Mouse (Mus musculus) right cerebral cortex, postnatal 4 days (tissue): ENCODE measurements at regions not wholly inside any gene's neighbourhood (a gene's known extent, or its start where the extent isn't known, plus 50 kb on each side); places are given as distances from the start of the nearest gene placed in this dataset.

Source experiments
- DNase-seq: peaks from one replicate; pipeline ENCODE4 v3.0.0-alpha.2; 2022

DNA sequence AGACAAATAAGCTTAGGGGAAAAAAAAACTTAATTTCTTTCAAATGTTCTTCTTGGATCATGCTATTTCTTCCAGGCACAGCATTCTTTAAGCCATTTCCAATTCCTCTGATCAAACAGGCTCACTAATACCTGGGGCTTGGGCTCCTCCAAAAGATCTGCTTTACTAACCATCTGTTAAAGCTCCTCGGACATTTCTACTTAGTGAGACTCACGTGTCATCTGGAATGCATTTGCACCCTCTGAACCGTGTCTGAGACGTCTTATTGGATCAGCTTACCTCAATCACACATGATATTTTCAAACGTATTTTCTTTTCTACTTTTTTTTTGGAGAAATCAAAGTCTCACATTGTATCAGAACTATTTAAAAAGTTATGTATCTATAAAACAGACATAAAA is 132.4 kb downstream of the Npr3 start:
- no peak for DNase-seq

DNA sequence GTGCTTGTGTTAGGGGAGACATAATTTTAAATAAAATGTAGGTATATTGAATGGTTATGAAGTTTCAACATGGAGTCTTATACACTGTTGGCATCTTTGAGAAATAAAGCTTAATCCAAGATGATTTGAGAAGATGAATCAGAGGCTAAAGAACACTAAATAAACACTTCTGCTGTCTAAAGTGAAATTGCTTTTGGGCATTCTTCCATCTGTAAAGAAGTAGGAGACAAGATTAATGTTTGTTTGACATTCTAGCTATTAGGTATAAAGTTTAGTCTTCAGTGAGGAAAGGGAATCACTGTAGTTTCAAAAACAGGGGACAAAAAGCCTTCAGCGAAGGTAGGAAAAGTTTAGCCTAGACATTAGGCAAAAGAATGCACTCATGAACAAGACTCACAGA is 136.5 kb downstream of the Npr3 start:
- no peak for DNase-seq

DNA sequence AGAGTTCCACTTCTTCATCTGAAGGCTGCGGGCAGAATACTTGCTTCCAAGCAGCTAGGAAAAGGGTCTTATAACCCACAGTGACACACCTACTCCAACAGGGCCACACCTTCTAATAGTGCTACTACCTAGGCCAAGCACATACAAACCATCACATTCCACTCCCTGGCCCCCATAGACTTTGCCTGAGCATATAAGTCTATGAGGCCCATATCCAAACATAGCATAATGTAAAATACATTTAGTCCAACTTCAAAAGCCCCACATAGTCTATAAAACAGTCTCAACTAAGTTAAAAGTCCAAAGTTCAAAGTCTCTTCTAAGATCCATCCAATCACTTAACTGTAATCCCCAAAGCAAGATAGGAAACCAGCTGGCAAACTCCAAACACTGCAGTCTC is 149.1 kb downstream of the Npr3 start:
- DNase-seq = no peak

DNA sequence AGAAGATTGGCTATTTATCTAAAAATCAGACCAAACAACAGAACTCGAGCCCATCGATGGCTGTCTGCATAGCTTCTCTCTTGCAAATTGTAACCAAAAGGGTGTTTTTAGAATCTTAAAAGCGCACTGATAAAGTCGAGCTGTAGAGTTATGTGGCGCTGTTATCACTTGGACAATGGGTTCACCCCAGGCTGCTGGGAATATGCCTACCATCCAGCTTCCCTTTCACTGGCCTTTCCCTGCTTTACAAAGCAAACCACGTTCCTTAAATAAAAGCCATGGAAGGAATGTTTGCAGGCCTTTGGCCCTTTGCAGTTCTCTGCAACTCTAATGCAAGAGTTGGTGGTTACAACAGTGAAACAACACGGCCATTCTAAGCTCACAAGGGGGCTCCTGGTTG is 150.3 kb downstream of the Npr3 start:
- no peak for DNase-seq

DNA sequence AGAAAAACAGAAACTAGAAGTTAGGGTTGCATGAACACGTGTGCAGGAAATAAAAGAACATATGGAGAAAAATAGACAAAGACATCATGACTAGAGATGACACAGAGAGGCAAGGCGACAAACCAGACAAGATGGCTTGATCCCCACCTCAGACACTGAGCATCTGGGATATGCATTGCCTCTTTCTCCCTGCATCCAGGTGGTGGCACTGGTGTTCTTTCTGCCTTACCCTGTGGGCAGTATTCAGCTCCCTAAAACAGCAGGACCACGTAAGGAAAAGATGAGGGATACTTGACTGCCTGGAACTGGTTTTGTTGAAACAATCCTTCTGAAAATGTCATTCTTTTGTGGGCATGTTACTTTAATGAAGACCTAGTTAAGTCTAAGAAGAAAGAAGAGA is 153.9 kb downstream of the Npr3 start:
- DNase-seq = peak; percentile 19

DNA sequence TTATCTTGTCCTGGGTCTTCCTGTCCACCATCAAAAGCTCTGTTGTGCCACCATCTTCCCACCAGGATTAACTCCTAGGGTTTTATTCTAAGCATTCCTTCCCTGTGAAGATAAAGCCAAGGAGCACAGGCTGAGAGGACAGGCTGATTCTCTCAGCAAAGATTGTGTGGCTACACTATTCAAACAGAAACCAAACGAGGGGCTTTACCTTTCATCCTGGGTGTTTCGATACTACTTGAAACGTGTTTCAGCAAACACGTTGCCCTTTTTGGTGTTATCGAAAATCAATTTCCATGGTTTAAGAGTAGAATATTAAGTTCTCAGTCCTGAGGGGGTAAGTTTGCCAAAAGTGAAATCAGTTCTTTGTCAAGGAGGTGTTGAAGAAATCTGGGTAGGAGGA is 156.2 kb downstream of the Npr3 start:
- no peak for DNase-seq

DNA sequence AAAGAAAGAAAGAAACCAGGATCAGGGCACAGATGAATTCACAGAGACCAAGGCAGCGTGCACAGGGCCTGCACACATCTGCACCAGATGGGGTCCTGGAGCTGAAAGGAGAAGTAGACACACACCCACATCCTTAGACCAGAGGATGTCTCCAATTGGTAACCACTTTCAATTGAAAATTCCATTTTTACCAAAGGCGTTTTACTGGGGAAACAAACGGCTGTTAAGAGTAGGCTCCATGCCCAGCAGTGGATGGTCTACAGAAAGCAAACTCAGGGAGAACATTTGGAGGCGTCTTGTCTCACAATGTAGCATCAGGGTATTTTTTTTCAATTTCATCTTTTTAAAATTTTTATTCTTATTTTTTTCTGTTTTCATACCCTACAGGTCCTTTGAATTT is 157.6 kb downstream of the Npr3 start:
- no peak for DNase-seq

DNA sequence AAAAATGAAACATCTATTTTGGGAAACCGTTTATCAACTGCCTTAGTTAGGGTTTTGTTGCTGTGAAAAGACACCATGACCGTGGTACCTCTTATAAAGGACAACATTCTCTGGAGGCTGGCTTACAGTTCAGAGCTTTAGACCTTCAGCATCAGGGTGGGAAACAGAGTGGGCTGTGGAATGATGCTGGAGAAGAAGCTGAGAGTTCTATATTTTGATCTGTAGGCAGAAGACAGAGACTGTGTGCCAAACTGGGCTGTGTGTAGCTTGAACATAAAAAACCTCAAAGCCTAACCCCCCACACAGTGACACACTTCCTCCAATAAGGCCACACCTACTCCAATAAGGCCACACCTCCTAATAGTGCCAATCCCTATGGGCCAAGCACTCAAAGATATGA is 158.8 kb downstream of the Npr3 start:
- DNase-seq = no peak

DNA sequence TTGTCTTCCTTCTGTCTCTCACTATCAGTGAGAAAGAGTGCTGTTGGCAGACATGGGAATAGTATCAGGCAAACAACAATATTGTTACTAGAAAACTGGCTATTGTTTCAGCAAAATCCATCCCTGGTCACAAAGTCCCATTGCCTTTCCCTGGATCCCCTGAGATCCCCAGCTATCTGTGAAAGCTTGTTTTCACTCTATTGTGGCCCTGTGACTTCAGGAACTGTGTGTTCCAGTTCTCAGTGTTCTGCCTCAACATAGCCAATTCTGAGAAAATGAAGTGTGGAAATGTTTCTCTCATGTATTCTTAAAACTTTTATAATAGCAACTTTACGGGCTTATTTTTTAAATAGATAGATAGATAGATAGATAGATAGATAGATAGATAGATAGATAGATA is 160.3 kb downstream of the Npr3 start:
- DNase-seq = no peak

DNA sequence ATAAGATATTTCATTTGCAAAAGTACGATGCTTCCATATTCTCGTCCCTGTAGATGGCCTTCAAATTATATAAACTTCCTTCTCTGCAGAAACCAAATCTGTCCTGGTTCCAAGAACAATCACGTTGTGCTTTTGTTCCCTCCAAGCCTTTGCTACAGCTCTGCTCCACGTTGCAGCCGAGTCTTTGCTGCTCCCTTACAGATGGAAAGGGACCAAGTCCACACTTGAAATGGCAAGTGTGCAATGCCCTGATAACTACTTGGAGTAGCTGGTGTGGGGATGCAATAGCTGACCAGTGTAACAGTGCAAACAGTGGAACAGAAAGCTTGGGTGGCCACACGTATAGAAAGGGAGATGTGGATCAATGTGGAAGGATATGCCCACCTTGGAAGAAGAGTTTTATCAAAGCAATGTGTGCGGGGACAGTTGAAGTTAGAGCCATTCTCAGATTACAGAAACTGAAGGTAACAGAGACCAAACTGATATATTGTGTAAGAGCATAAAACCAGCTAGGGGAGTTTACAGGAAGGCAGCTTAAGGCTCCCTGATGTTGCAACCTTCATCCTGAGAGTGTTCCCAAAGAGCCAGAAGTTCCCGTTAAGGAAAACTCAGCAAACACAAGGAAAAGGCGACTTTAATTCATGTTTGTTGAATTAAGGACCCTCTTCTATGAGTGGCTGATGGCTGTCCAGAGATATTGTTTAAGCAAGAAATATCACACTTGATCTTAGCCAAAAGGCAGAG is 161.3 kb downstream of the Npr3 start:
- no peak for DNase-seq

DNA sequence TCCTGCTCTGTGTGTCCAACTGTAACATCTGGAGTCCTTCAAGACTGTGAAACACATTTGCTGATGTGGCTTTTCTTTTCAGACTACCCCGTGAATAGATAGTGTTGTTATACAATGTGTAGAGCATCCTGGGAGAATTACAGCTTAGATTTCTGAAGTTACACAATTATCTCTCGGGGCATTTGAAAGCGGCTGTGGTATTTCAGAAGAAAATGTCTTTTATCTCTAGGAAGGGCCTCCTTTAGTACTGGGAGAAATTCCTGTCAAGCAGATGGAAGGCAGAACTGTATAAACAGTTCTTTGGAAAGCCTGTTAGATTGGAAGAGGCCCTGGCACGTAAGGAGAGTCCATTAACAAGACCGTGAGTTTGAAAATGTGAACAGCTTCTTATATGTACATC is 162.2 kb downstream of the Npr3 start:
- no peak for DNase-seq

DNA sequence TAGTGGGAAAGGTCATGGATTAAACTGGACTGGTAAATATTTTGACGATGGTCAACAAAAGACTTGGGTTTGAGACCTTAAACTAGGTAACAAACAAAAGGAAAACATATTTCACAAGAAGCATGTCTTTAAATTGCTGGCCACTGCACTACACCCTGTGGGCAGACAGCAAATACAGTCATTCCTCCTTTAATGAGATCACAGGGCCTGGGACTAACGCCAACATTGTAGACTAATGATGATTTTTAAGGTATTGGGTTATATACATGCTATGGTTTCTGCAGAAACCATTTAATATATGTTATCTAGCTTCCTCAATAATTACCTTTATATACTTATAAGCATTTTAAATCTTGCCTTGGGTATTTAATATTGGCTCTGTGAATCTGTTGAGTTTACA is 162.8 kb downstream of the Npr3 start:
- DNase-seq = no peak

DNA sequence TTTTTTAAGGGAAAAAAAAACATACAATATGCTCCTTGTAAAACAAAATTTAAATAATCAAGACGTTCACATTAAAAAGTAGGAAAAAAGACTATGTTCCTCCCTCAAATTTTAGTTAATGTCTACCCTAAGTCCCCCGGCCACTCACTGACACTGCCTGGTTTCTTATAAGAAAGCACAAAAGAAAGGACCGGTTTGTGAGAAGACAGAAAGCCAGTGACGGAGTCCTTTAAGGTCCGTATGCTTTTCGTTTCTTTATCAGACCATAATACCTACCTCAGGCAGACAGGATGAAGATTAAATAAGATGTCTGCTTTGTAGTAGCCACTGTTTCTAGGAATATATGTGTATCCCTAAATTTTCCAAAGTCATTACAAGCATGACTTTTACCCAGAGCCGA is 164.3 kb downstream of the Npr3 start:
- no peak for DNase-seq

DNA sequence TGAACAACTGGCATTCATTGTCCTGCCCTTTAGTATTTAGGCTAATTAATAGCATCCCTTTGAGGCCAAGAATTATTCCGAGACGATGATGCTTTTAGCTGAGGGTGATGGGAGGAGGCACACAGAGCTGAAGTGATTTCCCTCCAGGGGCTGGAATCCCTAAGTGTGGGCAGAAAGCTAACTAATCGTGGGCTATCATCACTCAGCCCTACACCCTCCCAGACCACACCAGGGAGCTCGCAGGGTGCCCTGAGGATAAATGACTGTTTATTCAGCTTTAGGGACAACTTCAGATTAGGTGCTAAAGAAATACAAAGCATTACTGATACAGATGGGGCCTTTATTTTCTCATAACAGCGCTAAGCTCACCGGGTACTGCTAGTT is 164.7 kb downstream of the Npr3 start:
- DNase-seq = no peak

DNA sequence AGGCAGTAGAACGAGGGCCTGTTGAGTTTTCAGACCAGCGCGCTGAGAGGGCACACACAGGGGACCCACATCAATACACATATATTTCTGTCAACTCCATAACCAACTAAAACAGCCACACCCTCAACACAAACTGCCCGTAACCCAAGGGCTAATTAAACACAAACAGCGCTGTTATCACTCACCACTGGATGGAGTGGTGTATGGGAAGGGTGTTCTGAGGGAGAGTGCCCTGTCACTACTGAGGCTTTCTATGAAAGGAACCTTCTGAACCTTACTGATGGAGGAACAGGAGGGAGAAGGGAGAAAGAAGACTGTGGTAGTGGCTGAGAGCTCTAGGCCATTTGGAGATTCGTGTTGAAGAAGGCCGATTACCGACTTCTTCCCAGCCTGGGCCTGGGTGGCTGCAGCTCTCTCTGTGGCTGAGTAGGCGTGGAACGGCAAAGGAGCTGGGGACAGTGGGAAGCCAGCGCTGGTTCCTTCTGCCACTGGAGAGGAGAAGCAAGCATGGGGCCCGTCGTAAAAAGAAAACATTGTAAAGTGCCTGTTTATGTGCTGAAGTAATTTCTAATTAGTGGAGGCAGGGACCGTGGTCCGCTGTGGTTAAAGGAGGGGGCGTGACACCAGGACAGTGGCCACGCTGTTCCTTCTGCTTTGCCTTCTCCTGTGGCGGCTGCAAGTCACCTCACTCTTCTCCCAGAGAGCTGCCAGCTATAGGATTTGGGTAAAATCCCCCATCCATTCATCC is 165.3 kb downstream of the Npr3 start:
- no peak for DNase-seq

DNA sequence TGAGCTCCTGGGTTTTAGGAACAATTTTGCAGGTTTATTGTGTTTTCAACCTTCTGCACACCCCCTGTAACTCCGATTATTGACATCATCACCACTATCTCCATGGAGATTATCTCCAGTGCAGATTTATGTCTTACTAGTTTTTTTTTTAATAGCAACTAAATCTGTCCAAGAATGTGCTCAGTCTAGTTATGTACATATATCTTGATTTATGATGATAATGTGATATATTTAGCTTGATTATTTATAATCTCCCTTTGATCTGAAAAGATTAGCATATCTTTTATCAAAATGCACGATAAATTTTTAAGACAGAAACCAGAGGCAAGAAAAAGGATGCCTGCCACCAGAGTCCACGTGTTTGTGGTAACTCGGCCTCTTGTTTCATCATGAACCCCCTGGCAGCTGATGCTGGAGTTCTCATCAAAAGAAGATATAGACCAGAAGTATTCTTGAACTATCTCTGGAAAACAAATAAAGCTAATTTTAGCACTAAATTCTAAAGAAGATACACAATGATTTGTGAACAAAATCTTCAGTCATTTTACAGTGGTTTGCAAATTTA is 169.6 kb downstream of the Npr3 start:
- DNase-seq = no peak

DNA sequence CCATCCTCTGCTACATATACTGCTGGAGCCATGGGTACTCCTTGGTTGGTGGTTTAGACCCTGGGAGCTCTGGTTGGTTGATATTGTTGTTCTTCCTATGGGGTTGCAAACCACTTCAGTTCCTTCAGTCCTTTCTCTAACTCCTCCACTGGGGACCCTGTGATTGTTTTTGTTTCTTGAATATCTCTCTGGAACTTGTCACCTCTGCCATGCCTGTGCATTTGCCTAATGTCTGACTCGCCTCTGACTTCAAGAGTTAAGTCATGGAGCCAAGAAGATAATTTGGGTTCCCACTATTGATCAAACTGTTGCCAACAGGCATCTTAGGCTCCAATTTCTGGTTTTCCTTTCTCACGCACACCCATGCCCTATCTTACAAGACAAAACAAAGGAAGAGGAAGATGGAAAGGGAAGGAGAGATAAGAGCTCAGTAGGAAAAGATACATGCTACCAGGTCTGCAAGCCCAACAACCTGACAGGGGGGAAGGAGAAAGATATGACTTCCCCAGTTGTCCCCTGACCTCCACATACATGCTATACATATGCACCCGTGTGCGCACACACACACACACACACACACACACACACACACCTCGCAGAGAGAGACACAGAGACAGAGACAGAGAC is 172.3 kb downstream of the Npr3 start:
- DNase-seq = no peak

DNA sequence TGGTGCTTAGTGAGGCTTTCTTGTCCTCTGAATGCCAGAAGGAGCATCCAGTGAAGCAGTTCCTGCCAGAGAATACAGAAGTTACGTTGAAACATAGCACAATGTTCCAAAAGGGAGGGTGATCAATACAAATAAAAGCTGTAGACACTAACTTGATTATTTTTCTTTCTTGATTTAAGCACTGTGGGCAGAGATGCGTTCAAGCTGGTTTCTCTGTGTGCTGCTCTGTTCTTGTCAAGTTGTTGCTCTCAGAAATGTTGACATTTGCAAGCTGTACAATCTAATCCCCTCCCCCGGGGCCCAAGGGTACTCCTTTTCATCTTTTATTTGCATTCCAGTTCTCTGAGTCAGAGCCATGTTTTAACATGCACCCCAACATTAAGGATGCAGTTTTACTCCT is 177.7 kb downstream of the Npr3 start:
- no peak for DNase-seq

DNA sequence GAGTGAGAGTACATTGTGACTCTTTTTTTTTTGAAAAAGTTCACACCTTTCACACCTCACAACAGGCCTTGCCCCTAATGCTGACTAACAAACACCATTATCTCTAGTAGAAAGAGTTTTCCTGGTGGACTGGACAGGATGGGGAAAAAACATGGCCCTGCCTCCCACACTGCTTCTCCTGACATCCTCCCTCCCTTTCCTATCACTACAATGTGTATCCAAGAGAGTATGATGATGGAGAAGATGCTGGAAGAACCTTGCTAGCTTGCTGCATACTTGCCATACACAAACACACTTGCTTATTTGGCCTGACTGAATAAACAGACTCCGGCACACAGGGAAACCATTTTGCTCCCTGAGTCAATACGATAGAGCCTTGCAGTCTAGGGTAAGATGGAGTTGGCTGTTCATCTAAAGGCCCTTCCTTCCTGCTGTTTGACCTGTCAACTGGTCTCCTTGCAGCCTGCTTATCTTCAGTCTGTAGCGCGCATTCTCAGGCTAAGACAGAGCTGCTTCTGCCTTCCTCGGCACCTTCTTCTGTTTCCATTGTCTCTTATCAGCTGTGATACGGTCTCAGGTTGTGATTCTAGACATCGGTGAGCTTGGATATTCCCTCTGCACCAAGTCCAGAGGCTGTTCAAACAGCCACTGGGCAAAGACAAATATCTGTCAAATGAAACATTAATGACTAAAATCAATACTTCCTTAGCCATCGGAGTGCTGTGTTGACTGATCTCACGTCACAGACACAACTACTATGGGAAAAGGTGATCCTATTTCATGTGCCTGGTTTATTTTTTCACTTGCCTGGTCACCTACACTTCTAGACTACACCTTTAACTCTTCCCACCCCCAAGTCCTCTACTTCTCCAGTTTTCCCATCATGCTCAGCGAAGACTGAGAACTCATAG is 181.2 kb downstream of the Npr3 start:
- no peak for DNase-seq

DNA sequence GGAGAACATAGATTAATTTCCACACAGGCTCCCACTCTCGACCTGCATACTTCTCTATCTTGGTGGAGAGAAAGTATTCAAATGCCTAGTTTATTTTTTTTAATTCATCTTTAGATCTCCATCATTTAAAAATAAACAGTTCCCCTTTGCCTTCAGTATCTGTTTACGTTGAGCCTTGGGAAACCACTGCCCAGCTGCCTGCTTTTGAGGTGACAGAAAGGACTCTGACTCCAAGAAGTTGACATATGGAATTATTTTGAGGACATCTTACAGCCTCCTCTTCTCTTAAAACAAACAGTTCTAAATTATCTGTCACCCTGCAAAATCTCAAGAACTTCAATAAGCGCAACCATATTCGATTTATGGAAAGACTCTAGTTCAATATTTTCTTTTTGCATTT is 186.4 kb downstream of the Npr3 start:
- no peak for DNase-seq

DNA sequence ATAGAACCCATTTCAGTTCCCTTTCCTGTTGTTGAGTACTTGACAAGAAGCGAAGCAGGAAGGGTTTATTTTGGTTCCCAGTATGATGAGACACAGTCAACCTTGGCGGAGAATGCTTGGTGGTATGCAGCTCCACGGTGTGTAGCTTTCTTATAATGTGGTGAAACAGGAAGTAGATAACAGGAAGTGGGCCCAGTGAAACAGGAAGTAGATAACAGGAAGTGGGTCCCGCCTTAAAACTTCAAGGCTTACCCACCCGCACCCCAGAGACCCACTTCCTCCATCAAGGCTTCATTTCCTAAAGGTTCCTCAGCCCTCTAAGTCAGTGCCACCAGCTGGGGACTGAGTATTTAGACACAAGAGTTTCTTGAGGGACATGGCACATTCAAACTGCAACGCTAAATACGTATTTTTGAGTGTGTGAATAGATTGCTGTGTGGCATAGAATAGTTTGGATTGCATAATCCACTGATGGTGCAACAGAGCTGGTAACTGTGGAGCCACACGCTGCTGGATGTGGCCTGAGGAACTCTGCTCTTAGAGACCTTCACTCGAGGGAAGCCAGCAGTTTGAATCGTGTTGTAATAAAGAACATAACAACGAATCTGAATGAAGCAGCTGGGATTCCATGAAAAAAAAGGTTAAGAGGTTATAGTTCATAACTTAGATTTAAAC is 190.8 kb downstream of the Npr3 start:
- DNase-seq = no peak
